Mouse (Mus musculus) cerebellum, postnatal 4 days (tissue): ENCODE data around the gene Frmd4b.
A peak's percentile ranks its signal among the peaks of the same experiment; 100 is the strongest.

ENCODE experiments used
- DNase-seq, 2 experiments: peaks; one replicate each; pipeline ENCODE4 v3.0.0; 2022; ENCODE audit warnings: low spot score in 2 of 2, mixed read lengths in 1 of 2

The Frmd4b gene

GRCm38 (mm10) chr6:97473672-97474071 is 143.7 kb downstream of the Frmd4b start:
- no peak for DNase-seq

GRCm38 (mm10) chr6:97472873-97473550 is 144.3 kb downstream of the Frmd4b start:
- DNase-seq, result no peak

GRCm38 (mm10) chr6:97463898-97464524 is 153.3 kb downstream of the Frmd4b start:
- DNase-seq, result no peak

- no peak for DNase-seq
Observed at GRCm38 (mm10) chr6:97462421-97462820, 154.9 kb downstream of the Frmd4b start.

- DNase-seq, result no peak
Observed at GRCm38 (mm10) chr6:97459112-97459511, 158.2 kb downstream of the Frmd4b start.

- no peak for DNase-seq
Observed at GRCm38 (mm10) chr6:97458358-97458757, 159.0 kb downstream of the Frmd4b start.

- DNase-seq, result no peak
Observed at GRCm38 (mm10) chr6:97457954-97458353, 159.4 kb downstream of the Frmd4b start.

GRCm38 (mm10) chr6:97457210-97457609 is 160.1 kb downstream of the Frmd4b start:
- no peak for DNase-seq

GRCm38 (mm10) chr6:97452223-97452622 is 165.1 kb downstream of the Frmd4b start:
- DNase-seq, result no peak

- DNase-seq, result no peak
Observed at GRCm38 (mm10) chr6:97449806-97450205, 167.5 kb downstream of the Frmd4b start.

- DNase-seq, result no peak
Observed at GRCm38 (mm10) chr6:97447020-97447419, 170.3 kb downstream of the Frmd4b start.

GRCm38 (mm10) chr6:97444145-97444544 is 173.2 kb downstream of the Frmd4b start:
- no peak for DNase-seq

- no peak for DNase-seq
Observed at GRCm38 (mm10) chr6:97443522-97443921, 173.8 kb downstream of the Frmd4b start.

- DNase-seq, result no peak
Observed at GRCm38 (mm10) chr6:97441357-97441756, 176.0 kb downstream of the Frmd4b start.

- no peak for DNase-seq
Observed at GRCm38 (mm10) chr6:97438918-97439645, 178.3 kb downstream of the Frmd4b start.

GRCm38 (mm10) chr6:97434753-97435152 is 182.6 kb downstream of the Frmd4b start:
- no peak for DNase-seq

- no peak for DNase-seq
Observed at GRCm38 (mm10) chr6:97431309-97432004, 185.9 kb downstream of the Frmd4b start.

- no peak for DNase-seq
Observed at GRCm38 (mm10) chr6:97430519-97430918, 186.8 kb downstream of the Frmd4b start.

GRCm38 (mm10) chr6:97429688-97430343 is 187.5 kb downstream of the Frmd4b start:
- DNase-seq, result no peak

- peak; percentile 56 to 80 for DNase-seq
Observed at GRCm38 (mm10) chr6:97419771-97420446, 197.4 kb downstream of the Frmd4b start.

- DNase-seq, result peak in 1 of 2 experiments; percentile 79
Observed at GRCm38 (mm10) chr6:97416972-97417554, 200.3 kb downstream of the Frmd4b start.
